Mouse (Mus musculus) bone marrow macrophage, adult 2 months (primary cell): ENCODE data around the gene Slc1a5.

ENCODE experiments used
- CTCF ChIP-seq: IDR thresholded peaks from 2 replicates; pipeline ENCODE4 v1.5.1; 2012; ENCODE audit warnings: low read depth, mild to moderate bottlenecking, low read length, moderate library complexity
- POLR2A ChIP-seq: IDR thresholded peaks from 2 replicates; pipeline ENCODE4 v1.6.1; 2012; ENCODE audit warnings: mild to moderate bottlenecking, low read depth, low read length, borderline replicate concordance

- TF ChIP-seq CTCF, result no peak
- no peak for TF ChIP-seq POLR2A
These were observed 2.1 kb downstream of the Slc1a5 start for GRCm38 (mm10) chr7:16783224-16783688.
